Mouse (Mus musculus) neural tube, embryonic 11.5 days (tissue): ENCODE results near the gene Entpd3. TPM values are rescaled to one million over a fixed set of nuclear protein-coding genes. Genes with fewer than 3 reads are reported as not detected.
A peak's percentile ranks its signal among the peaks of the same experiment; 100 is the strongest.

Experiments
- ATAC-seq: fragments of 200-750 bp; cut with Nextera tagmentation; 2 replicates; pipeline ENCODE4 v1.8.0; 2017; ENCODE audit warnings: moderate number of reproducible peaks, mild to moderate bottlenecking, moderate TSS enrichment, moderate library complexity; ENCODE audit not compliant: insufficient read depth, low FRiP score, low TSS enrichment
- DNase-seq: peaks from one replicate; pipeline ENCODE4 v3.0.0-alpha.2; 2015; ENCODE audit warnings: low spot score
- H3K27ac ChIP-seq: fragments of 300-500 bp; sonication (generic); 2 replicates; pipeline ENCODE4 v1.5.1; 2014; ENCODE audit warnings: low read depth, mild to moderate bottlenecking, low read length
- H3K27me3 ChIP-seq: fragments of 300-500 bp; sonication (generic); 2 replicates; pipeline ENCODE4 v1.6.1; 2014; ENCODE audit warnings: mild to moderate bottlenecking, low read length, mixed read lengths; ENCODE audit not compliant: control insufficient read depth, insufficient read depth
- H3K36me3 ChIP-seq: fragments of 300-500 bp; sonication (generic); 2 replicates; pipeline ENCODE4 v1.6.1; 2014; ENCODE audit warnings: mild to moderate bottlenecking, low read length, moderate library complexity, mixed read lengths; ENCODE audit not compliant: control insufficient read depth, insufficient read depth
- H3K4me1 ChIP-seq: fragments of 300-500 bp; sonication (generic); 2 replicates; pipeline ENCODE4 v1.6.1; 2014; ENCODE audit warnings: low read length, mixed read lengths; ENCODE audit not compliant: control insufficient read depth, insufficient read depth
- H3K4me2 ChIP-seq: fragments of 300-500 bp; sonication (generic); 2 replicates; pipeline ENCODE4 v1.6.1; 2014; ENCODE audit warnings: low read depth, mild to moderate bottlenecking, moderate library complexity
- H3K4me3 ChIP-seq: fragments of 300-500 bp; sonication (generic); 2 replicates; pipeline ENCODE4 v1.5.1; 2014; ENCODE audit warnings: low read depth, low read length
- H3K9ac ChIP-seq: fragments of 300-500 bp; sonication (generic); 2 replicates; pipeline ENCODE4 v1.6.1; 2014; ENCODE audit warnings: mild to moderate bottlenecking, low read length
- H3K9me3 ChIP-seq: fragments of 300-500 bp; sonication (generic); 2 replicates; pipeline ENCODE4 v1.6.1; 2016; ENCODE audit warnings: low read length; ENCODE audit not compliant: control insufficient read depth
- WGBS: fragments of 180-500 bp; shearing (Covaris S2); extraction: QIAGEN DNeasy Blood & Tissue Kit; methylation state at CpG from one replicate; pipeline ENCODE4 v1.1.7; 2014; 5-methylcytosine and 5-hydroxymethylcytosine counted together
- polyA plus RNA-seq: library from polyadenylated mRNA; unstranded; fragments of >200 nt; fragmentation: Nextera tagmentation; extraction: Ambion mirVana; gene quantifications from 2 replicates; pipeline ENCODE4 v1.2.1, GENCODE M21; 2014

Gene Entpd3
- polyA plus RNA-seq, 1 experiment from 2014 or later: 0.17 TPM

DNA sequence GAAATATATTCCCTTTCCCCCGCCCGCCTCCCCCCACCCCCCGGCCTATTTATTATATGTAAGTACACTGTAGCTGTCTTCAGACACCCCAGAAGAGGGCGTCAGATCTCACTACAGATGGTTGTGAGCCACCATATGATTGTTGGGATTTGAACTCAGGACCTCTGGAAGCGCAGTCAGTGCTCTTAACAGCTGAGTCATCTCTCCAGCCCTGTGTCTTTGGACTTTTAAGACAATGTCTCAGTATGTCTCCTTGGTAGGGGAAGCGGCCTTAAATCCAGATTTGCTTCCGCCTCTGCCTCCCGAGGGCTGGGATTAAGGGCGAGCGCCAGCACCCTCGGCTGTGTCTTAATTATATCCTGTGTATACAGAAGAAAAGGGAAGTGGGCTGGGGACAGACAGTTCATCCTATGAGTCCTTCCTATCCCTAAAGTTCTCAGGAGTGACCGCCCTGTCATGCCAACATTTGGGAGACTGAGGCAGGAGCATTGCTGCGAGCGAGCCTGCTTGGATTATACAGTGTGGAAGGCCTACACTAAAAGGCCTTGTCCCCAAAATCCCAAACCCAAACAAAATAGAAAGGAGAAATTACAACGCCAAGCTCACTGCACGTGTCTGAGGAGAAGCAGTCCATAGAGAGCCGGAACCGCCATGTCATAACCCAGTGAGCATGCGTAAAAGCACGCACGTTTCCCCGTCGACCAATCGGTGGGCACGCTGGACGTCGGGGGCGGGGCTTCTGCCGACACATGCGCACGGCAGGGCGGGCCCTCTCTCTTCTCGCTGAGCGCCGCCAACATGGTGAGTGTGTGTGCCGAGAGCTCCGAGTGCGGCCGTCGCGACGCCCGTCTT, 31.3 kb downstream of the Entpd3 start, which contains the start of gene Rpl14:
TSS of gene Rpl14 (plus strand) at position 704 of the 852 bp plus-strand sequence.
- DNase-seq (peak; percentile 97), ATAC-seq (peak; percentile 96)
- H3K27ac ChIP-seq: peak within 1 kb of the TSS; percentile 46; the same call in 1 of the 2 replicates
- H3K27me3 ChIP-seq: no peaks in the 10 kb centered on the region
- peaks cover 13% of the 10 kb centered on the region for H3K4me1 ChIP-seq
- peak within 1 kb of the TSS; percentile 84 for H3K4me3 ChIP-seq
- H3K4me2 ChIP-seq: peak within 1 kb of the TSS; percentile 94
- peaks cover 20% of the 10 kb centered on the region for H3K36me3 ChIP-seq
- WGBS: 6% methylated on average over 43 of the region's 43 CpGs
- H3K9me3 ChIP-seq: no peaks in the 10 kb centered on the region
- peak within 1 kb of the TSS; percentile 93 for H3K9ac ChIP-seq

- Histone ChIP-seq H3K9ac (peak overlapping the region; percentile 93), H3K27ac (peak overlapping the region; percentile 46; the same call in 1 of the 2 replicates), H3K27me3 (no peaks in the 10 kb centered on the region), H3K36me3 (peaks cover 20% of the 10 kb centered on the region), H3K9me3 (no peaks in the 10 kb centered on the region), H3K4me1 (peaks cover 13% of the 10 kb centered on the region), H3K4me3 (peak overlapping the region; percentile 84), H3K4me2 (peak overlapping the region; percentile 94)
- WGBS: under 1% methylated on average over 53 of the region's 53 CpGs
- DNase-seq (no peak), ATAC-seq (peak; percentile 59)
Measured at GRCm38 (mm10) chr9:120571593-120572385, 32.2 kb downstream of the Entpd3 start.

DNA sequence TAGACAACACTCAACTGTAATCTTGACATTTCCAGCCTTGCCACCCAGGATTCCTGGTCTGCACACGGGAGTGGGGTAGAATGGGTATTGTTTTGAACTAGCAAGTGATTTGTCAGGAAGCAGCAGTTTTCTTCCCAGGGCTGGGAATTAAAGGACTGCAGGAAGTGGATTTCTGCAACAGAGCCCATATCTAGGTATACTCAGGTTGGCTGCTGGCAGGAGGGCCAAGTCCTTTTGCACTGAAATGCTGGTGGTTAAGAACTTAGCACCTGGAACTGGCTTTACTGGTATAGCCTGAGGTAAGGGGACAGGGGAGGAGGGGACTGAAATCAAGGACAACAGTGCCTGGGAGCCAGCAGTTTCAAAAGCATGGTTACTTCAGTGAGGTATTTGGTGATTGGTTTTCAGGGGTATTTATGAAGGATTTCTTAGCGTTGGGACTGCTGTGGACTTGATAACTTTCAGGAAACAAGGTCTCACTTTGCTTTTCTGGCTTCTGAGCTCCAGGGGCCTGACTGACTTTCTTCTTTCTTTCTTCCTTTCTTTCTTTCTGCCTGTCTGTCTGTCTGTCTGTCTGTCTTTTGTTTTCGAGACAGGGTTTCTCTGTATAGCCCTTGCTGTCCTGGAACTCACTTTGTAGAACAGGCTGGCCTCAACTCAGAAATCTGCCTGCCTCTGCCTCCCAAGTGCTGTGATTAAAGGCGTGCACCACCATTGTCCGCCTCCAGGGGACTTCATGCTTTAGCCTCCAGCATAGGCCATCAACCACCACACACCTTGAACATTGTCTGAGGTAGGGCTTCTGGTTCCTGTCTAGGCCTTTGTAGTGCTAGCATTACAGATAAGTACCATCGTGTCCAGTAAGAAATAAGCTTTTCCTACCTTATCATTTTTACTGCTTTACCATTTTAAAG, 36.4 kb downstream of the Entpd3 start:
- 52% methylated on average over 6 of the region's 6 CpGs for WGBS
- Histone ChIP-seq H3K9ac (no peak overlapping the region), H3K4me2 (no peak overlapping the region), H3K27ac (no peak overlapping the region), H3K4me1 (peaks cover 10% of the 10 kb centered on the region), H3K27me3 (no peaks in the 10 kb centered on the region), H3K9me3 (no peaks in the 10 kb centered on the region), H3K36me3 (peaks cover 20% of the 10 kb centered on the region), H3K4me3 (no peak overlapping the region)
- DNase-seq (no peak), ATAC-seq (no peak)

- H3K27me3 ChIP-seq: no peaks in the 10 kb centered on the region
- H3K4me1 ChIP-seq: peaks cover 10% of the 10 kb centered on the region
- H3K36me3 ChIP-seq: peaks cover 20% of the 10 kb centered on the region
- 0 out of 2 replicates have a peak overlapping the region, but pooled peaks have one; percentile 17 for H3K27ac ChIP-seq
- WGBS: 12% methylated on average over 4 of the region's 4 CpGs
- peak; percentile 33; the same call in 1 of the 2 replicates for ATAC-seq
- 0 out of 2 replicates have a peak overlapping the region, but pooled peaks have one; percentile 4 for H3K4me3 ChIP-seq
- H3K4me2 ChIP-seq: peak overlapping the region; percentile 66
- no peaks in the 10 kb centered on the region for H3K9me3 ChIP-seq
- DNase-seq: no peak
- H3K9ac ChIP-seq: no peak overlapping the region
Measured at GRCm38 (mm10) chr9:120576662-120577013, 37.0 kb downstream of the Entpd3 start.

DNA sequence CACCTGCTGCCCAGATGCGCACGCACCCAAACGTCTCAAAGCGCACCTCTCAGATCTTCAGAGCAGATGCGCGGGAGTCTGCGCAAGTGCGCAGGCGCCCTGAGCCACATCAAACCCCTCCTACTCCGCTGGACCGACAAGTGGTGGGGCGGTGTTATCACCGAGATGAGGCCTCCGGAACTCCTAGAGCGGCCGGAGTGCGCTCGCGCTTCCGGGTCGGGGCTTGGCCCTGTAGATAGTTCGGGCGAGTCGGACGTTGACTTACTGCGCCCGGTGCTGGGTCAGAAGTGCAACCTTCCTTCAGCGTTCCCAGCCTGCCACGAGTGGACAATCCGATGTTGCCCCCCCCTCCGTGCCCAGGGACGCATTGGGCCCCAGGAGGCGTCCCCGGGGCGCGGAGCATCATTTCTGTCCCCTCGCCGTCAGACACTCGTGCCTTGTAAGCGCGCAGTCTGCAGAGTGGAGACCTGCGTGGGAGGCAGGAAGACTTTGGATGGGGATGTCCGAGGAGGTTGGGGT, 37.6 kb downstream of the Entpd3 start:
- peaks cover 20% of the 10 kb centered on the region for H3K36me3 ChIP-seq
- H3K9ac ChIP-seq: peak overlapping the region; percentile 69
- H3K4me1 ChIP-seq: peaks cover 9% of the 10 kb centered on the region
- no peaks in the 10 kb centered on the region for H3K27me3 ChIP-seq
- H3K9me3 ChIP-seq: no peaks in the 10 kb centered on the region
- H3K27ac ChIP-seq: no peak overlapping the region
- ATAC-seq (peak; percentile 90), DNase-seq (peak; percentile 96)
- under 1% methylated on average over 43 of the region's 43 CpGs for WGBS
- H3K4me3 ChIP-seq: peak overlapping the region; percentile 51
- H3K4me2 ChIP-seq: peak overlapping the region; percentile 66

- no peaks in the 10 kb centered on the region for H3K27me3 ChIP-seq
- no peak for DNase-seq
- ATAC-seq: no peak
- WGBS: 59% methylated on average over 12 of the region's 12 CpGs
- no peak overlapping the region for H3K27ac ChIP-seq
- peak overlapping the region; percentile 51 for H3K4me3 ChIP-seq
- H3K9ac ChIP-seq: peak overlapping the region; percentile 69
- peaks cover 20% of the 10 kb centered on the region for H3K36me3 ChIP-seq
- peak overlapping the region; percentile 66 for H3K4me2 ChIP-seq
- H3K9me3 ChIP-seq: no peaks in the 10 kb centered on the region
- peaks cover 4% of the 10 kb centered on the region for H3K4me1 ChIP-seq
Measured at GRCm38 (mm10) chr9:120577706-120578405, 38.2 kb downstream of the Entpd3 start.

DNA sequence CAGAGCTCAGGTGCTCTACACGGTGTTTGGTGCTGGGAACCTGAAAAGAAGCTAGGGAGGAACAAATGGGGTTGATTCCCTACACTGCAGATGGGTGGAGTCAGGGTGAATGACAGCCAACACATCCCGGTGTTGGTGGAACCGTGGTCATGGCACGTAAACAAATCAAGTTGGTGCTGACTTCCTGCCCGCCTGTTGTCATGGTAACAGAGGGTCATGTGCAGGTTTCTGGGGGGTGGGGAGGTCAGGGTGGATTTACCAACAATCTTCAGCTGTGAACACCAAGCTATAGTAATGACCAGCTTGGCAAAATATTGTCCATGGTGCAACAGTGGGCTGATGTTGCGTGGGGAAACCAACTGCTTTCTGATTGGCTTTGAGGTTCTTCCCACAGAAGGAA, 39.1 kb downstream of the Entpd3 start:
- Histone ChIP-seq H3K36me3 (peaks cover 16% of the 10 kb centered on the region), H3K9me3 (no peaks in the 10 kb centered on the region), H3K4me1 (peaks cover 6% of the 10 kb centered on the region), H3K4me2 (no peak overlapping the region), H3K4me3 (no peak overlapping the region), H3K9ac (no peak overlapping the region), H3K27ac (no peak overlapping the region), H3K27me3 (no peaks in the 10 kb centered on the region)
- ATAC-seq (no peak), DNase-seq (no peak)
- WGBS: 66% methylated on average over 6 of the region's 6 CpGs
